Mouse (Mus musculus) heart, embryonic 16.5 days (tissue): ENCODE measurements around the gene Capn1. TPM values are rescaled to one million over a fixed set of nuclear protein-coding genes. Genes with fewer than 3 reads are reported as not detected.
"Not testable (repeated sequence)": the region's sequence is repeated elsewhere in the genome, so short reads cannot be mapped to it uniquely, and the experiment has no call there.

ENCODE experiments used
- ATAC-seq: fragments of 200-750 bp; cut with Nextera tagmentation; replicated peaks from 2 replicates; pipeline ENCODE4 v1.8.0; 2017; ENCODE audit warnings: moderate number of reproducible peaks; ENCODE audit not compliant: insufficient read depth, low FRiP score; ENCODE audit errors: extremely low read depth
- H3K27ac ChIP-seq: fragments of 300-500 bp; sonication (generic); 2 replicates; pipeline ENCODE4 v1.5.1; 2014; ENCODE audit warnings: mild to moderate bottlenecking, low read length, control low read depth, moderate library complexity
- H3K27me3 ChIP-seq: fragments of 300-500 bp; sonication (generic); 2 replicates; pipeline ENCODE4 v1.6.1; 2014; ENCODE audit warnings: low read length, mixed read lengths; ENCODE audit not compliant: control insufficient read depth, insufficient read depth
- H3K36me3 ChIP-seq: fragments of 300-500 bp; sonication (generic); 2 replicates; pipeline ENCODE4 v1.6.1; 2014; ENCODE audit not compliant: control insufficient read depth, insufficient read depth
- H3K4me1 ChIP-seq: fragments of 300-500 bp; sonication (generic); 2 replicates; pipeline ENCODE4 v1.6.1; 2014; ENCODE audit warnings: low read length, mixed read lengths; ENCODE audit not compliant: control insufficient read depth, insufficient read depth
- H3K4me2 ChIP-seq: fragments of 300-500 bp; sonication (generic); 2 replicates; pipeline ENCODE4 v1.6.1; 2014; ENCODE audit warnings: low read depth, mild to moderate bottlenecking, control low read depth, low read length
- H3K4me3 ChIP-seq: fragments of 300-500 bp; sonication (generic); 2 replicates; pipeline ENCODE4 v1.5.1; 2014; ENCODE audit warnings: mild to moderate bottlenecking, control low read depth, low read length
- H3K9ac ChIP-seq: fragments of 300-500 bp; sonication (generic); 2 replicates; pipeline ENCODE4 v1.6.1; 2014; ENCODE audit warnings: low read length, control low read depth
- H3K9me3 ChIP-seq: fragments of 300-500 bp; sonication (generic); replicated peaks from 2 replicates; pipeline ENCODE4 v1.6.1; 2016; ENCODE audit warnings: low read length; ENCODE audit not compliant: control insufficient read depth
- WGBS: fragments of 180-500 bp; shearing (Covaris S2); extraction: QIAGEN DNeasy Blood & Tissue Kit; methylation state at CpG from one replicate; pipeline ENCODE4 v1.1.7; 2014; 5-methylcytosine and 5-hydroxymethylcytosine counted together
- polyA plus RNA-seq: library from polyadenylated mRNA; unstranded; fragments of >200 nt; fragmentation: Nextera tagmentation; extraction: Ambion mirVana; gene quantifications from 2 replicates; pipeline ENCODE4 v1.2.1, GENCODE M21; 2015

The Capn1 gene
- polyA plus RNA-seq, 1 experiment from 2014 or later = 10.0 TPM

GRCm38 (mm10) chr19:6044102-6044501, 28.4 kb upstream of the Capn1 start:
- not testable (repeated sequence) for H3K9ac ChIP-seq, ATAC-seq, H3K27me3 ChIP-seq, H3K4me2 ChIP-seq, H3K36me3 ChIP-seq, H3K4me3 ChIP-seq, H3K9me3 ChIP-seq, H3K27ac ChIP-seq
- H3K4me1 ChIP-seq = peaks cover 19% of the 10 kb centered on the region
- WGBS = 51% methylated on average over 4 of the region's 4 CpGs

GRCm38 (mm10) chr19:6042293-6042692, 26.6 kb upstream of the Capn1 start:
- H3K27ac ChIP-seq = no peak overlapping the region; the same call in 1 of the 2 replicates
- 70% methylated on average over 9 of the region's 9 CpGs for WGBS
- H3K27me3 ChIP-seq = no peaks in the 10 kb centered on the region
- H3K4me3 ChIP-seq = no peak overlapping the region
- H3K4me2 ChIP-seq = no peak overlapping the region
- peaks cover 7% of the 10 kb centered on the region for H3K4me1 ChIP-seq
- H3K9me3 ChIP-seq = no peaks in the 10 kb centered on the region
- no peaks in the 10 kb centered on the region for H3K36me3 ChIP-seq
- no peak overlapping the region for H3K9ac ChIP-seq
- no peak for ATAC-seq

- Histone ChIP-seq H3K36me3 (no peaks in the 10 kb centered on the region), H3K4me3 (no peak overlapping the region), H3K27me3 (no peaks in the 10 kb centered on the region), H3K9ac (no peak overlapping the region), H3K4me1 (peaks cover under 1% of the 10 kb centered on the region), H3K9me3 (no peaks in the 10 kb centered on the region), H3K4me2 (no peak overlapping the region), H3K27ac (no peak overlapping the region)
- no peak for ATAC-seq
Observed at GRCm38 (mm10) chr19:6040002-6040401, 24.3 kb upstream of the Capn1 start.

GRCm38 (mm10) chr19:6038326-6038725, 22.6 kb upstream of the Capn1 start:
- no peak for ATAC-seq
- H3K4me3 ChIP-seq = no peak overlapping the region
- no peak overlapping the region for H3K27ac ChIP-seq
- no peaks in the 10 kb centered on the region for H3K27me3 ChIP-seq
- WGBS = 73% methylated on average over 7 of the region's 7 CpGs
- H3K9ac ChIP-seq = no peak overlapping the region
- no peak overlapping the region for H3K4me2 ChIP-seq
- H3K9me3 ChIP-seq = no peaks in the 10 kb centered on the region
- no peaks in the 10 kb centered on the region for H3K36me3 ChIP-seq
- H3K4me1 ChIP-seq = no peaks in the 10 kb centered on the region

- H3K27ac ChIP-seq = no peak overlapping the region
- H3K4me2 ChIP-seq = no peak overlapping the region
- no peaks in the 10 kb centered on the region for H3K9me3 ChIP-seq
- no peak for ATAC-seq
- H3K4me3 ChIP-seq = no peak overlapping the region
- no peaks in the 10 kb centered on the region for H3K27me3 ChIP-seq
- no peaks in the 10 kb centered on the region for H3K36me3 ChIP-seq
- no peaks in the 10 kb centered on the region for H3K4me1 ChIP-seq
- no peak overlapping the region for H3K9ac ChIP-seq
Observed at GRCm38 (mm10) chr19:6037695-6038094, 22.0 kb upstream of the Capn1 start.

- H3K27me3 ChIP-seq = no peaks in the 10 kb centered on the region
- no peak overlapping the region for H3K9ac ChIP-seq
- H3K36me3 ChIP-seq = no peaks in the 10 kb centered on the region
- H3K27ac ChIP-seq = no peak overlapping the region
- no peaks in the 10 kb centered on the region for H3K4me1 ChIP-seq
- whole genome bisulfite sequencing = 68% methylated on average over 9 of the region's 9 CpGs
- no peaks in the 10 kb centered on the region for H3K9me3 ChIP-seq
- no peak for ATAC-seq
- no peak overlapping the region for H3K4me2 ChIP-seq
- no peak overlapping the region for H3K4me3 ChIP-seq
Observed at GRCm38 (mm10) chr19:6035966-6036585, 20.4 kb upstream of the Capn1 start.

- Histone ChIP-seq H3K36me3 (no peaks in the 10 kb centered on the region), H3K4me1 (no peaks in the 10 kb centered on the region), H3K4me3 (no peak overlapping the region), H3K27me3 (no peaks in the 10 kb centered on the region), H3K4me2 (no peak overlapping the region), H3K9me3 (no peaks in the 10 kb centered on the region), H3K9ac (no peak overlapping the region), H3K27ac (no peak overlapping the region)
- WGBS = 65% methylated on average over 13 of the region's 14 CpGs
- no peak for ATAC-seq
Observed at GRCm38 (mm10) chr19:6030520-6031280, 15.0 kb upstream of the Capn1 start.

GRCm38 (mm10) chr19:6029426-6029825, 13.7 kb upstream of the Capn1 start:
- Histone ChIP-seq H3K36me3 (no peaks in the 10 kb centered on the region), H3K27ac (no peak overlapping the region), H3K4me3 (no peak overlapping the region), H3K4me2 (no peak overlapping the region), H3K4me1 (no peaks in the 10 kb centered on the region), H3K9ac (no peak overlapping the region), H3K9me3 (no peaks in the 10 kb centered on the region), H3K27me3 (no peaks in the 10 kb centered on the region)
- no peak for ATAC-seq
- 69% methylated on average over 9 of the region's 9 CpGs for WGBS

- no peaks in the 10 kb centered on the region for H3K36me3 ChIP-seq
- H3K27ac ChIP-seq = no peak overlapping the region
- 73% methylated on average over 6 of the region's 6 CpGs for WGBS
- H3K27me3 ChIP-seq = no peaks in the 10 kb centered on the region
- no peak overlapping the region for H3K9ac ChIP-seq
- H3K4me1 ChIP-seq = no peaks in the 10 kb centered on the region
- ATAC-seq = no peak
- H3K4me2 ChIP-seq = no peak overlapping the region
- H3K4me3 ChIP-seq = no peak overlapping the region
- H3K9me3 ChIP-seq = no peaks in the 10 kb centered on the region
Observed at GRCm38 (mm10) chr19:6028991-6029390, 13.3 kb upstream of the Capn1 start.
